16 mouse cellular contexts compared by ENCODE assay signal in the genomic region with DNA sequence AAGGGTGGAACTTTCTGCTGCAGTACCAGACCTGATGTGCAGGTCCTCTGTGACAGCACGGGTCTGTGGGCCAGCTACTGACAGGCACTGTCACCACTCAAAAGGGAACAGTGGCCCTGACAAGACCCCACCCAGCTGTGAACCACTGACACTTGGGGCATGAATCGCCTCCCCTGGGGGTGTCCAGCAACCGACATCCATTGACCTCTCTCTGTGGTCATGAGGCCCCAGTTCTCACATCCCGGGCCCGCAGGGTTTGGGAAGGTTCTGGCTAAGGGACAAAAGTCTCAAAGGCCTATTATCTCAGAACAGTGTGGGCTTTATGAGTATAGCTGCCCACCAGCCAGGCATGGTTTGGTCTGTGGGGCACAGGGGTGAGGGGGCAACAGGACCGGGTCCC. TPM values are rescaled to one million over a fixed set of nuclear protein-coding genes. Genes with fewer than 3 reads are reported as not detected.
"Had no signal": no experiment of that assay in that cellular context is flagged by ENCODE, and none has a peak within 500 bp of the region (broad histone marks: within the 10 kb centered on the region; RNA-seq: fewer than 3 reads in every experiment).

No protein-coding gene starts in this region.

- H3K4me2 ChIP-seq: limb, embryonic 15.5 days; liver, embryonic 12.5 days; lung, embryonic 14.5 days had no signal

- H3K27ac ChIP-seq: kidney, postnatal 0 days; limb, embryonic 15.5 days; liver, embryonic 12.5 days; midbrain, embryonic 10.5 days; stomach, postnatal 0 days had no signal

- H3K9ac ChIP-seq: limb, embryonic 15.5 days; liver, embryonic 12.5 days; lung, embryonic 14.5 days had no signal

- H3K27me3 ChIP-seq: limb, embryonic 15.5 days; liver, embryonic 12.5 days had no signal

- DNase-seq: kidney, adult 9 months; kidney, postnatal 4 days; left cerebral cortex, postnatal 4 days; lung, embryonic 14.5 days; lung, postnatal 10 days; lung, postnatal 4 days; thymus, postnatal 4 days had no signal

- H3K4me3 ChIP-seq: limb, embryonic 15.5 days; liver, embryonic 12.5 days; midbrain, embryonic 10.5 days had no signal

- H3K9me3 ChIP-seq: limb, embryonic 15.5 days; liver, embryonic 12.5 days; midbrain, embryonic 10.5 days had no signal

- ATAC-seq: liver, embryonic 12.5 days; midbrain, embryonic 16.5 days had no signal

RNA-seq across cellular contexts. Expression of gene Diras1, which starts 29.7 kb away (rescaled TPM):
- total RNA-seq: megakaryocyte, adult 5-6 weeks; neutrophil, adult 5-6 weeks had no signal
- polyA plus RNA-seq: liver, embryonic 12.5 days; liver, embryonic 16.5 days had no signal

RNA-seq across cellular contexts. Expression of gene Gng7, which starts 40.4 kb away (rescaled TPM):
- total RNA-seq: neutrophil, adult 5-6 weeks had no signal
